Comparison of ENCODE assay signal across 20 mouse cellular contexts in genomic region chr9:79814592-79814991, GRCm38 (mm10). TPM values are rescaled to one million over a fixed set of nuclear protein-coding genes. Genes with fewer than 3 reads are reported as not detected.
DNase-seq lines count a peak whose midpoint lies in the region; ATAC-seq and TF ChIP-seq lines count a peak whose summit lies in the region.
"Had no signal": no experiment of that assay in that cellular context is flagged by ENCODE, and none has a peak within 500 bp of the region (broad histone marks: within the 10 kb centered on the region; RNA-seq: fewer than 3 reads in every experiment).

No protein-coding gene starts in this region.

- DNase-seq in frontal cortex, postnatal 10 days (ENCODE audit: low spot score in 2 of 2), result no peak
- DNase-seq in brain, adult 2 months (ENCODE audit: low read depth, low spot score), result peak; percentile 5
- peak; percentile 6 for DNase-seq in brain, embryonic 14.5 days (ENCODE audit: low read depth)
- DNase-seq in cerebellum, postnatal 25 days, result no peak
- DNase-seq in spleen, postnatal 14 days (ENCODE audit: low spot score in 2 of 2), result no peak
- DNase-seq: adrenal gland, adult 2 months; adrenal gland, postnatal 14 days; cerebellum, adult 18-20 months; cerebellum, adult 9-10 months; cerebellum, postnatal 14 days; gastrocnemius, adult 2 months; gastrocnemius, postnatal 25 days; heart, adult 18-20 months; heart, postnatal 10 days; heart, postnatal 36 days had no signal

- 0 out of 2 replicates have a peak, but pooled peaks have one; percentile 9 for ATAC-seq in frontal cortex, adult (ENCODE audit: low TSS enrichment)
- ATAC-seq: CD4-positive, CD25-positive, alpha-beta regulatory T cell, adult 4 months; forebrain, embryonic 13.5 days; hindbrain, embryonic 16.5 days; intestine, embryonic 15.5 days had no signal

- no peak for TF ChIP-seq CTCF in brain, embryonic 14.5 days (IDR thresholded peaks at IDR 0.05; ENCODE audit: borderline replicate concordance, extremely low read depth, insufficient read depth, insufficient read length)

- no peak for TF ChIP-seq POLR2A in brain, embryonic 14.5 days (IDR thresholded peaks at IDR 0.05; ENCODE audit: borderline replicate concordance, extremely low read depth, insufficient read depth, insufficient read length, poor library complexity, severe bottlenecking)

RNA-seq across cellular contexts. Expression of gene Tmem30a, which starts 21.3 kb away (rescaled TPM):
- 35.0 and 53.3 TPM in 2 replicates for polyA plus RNA-seq in brain, embryonic 14.5 days (2012; rRNA removed)

RNA-seq across cellular contexts. Expression of gene Cox7a2, which starts 54.9 kb away (rescaled TPM):
- 446 and 566 TPM in 2 replicates for polyA plus RNA-seq in brain, embryonic 14.5 days (2012; rRNA removed)

Comparison
In these comparisons a context has a peak if more than half of its experiments do, and no peak if none do; other contexts are left out.
1. DNase-seq: peak in brain, adult 2 months (single experiment) and brain, embryonic 14.5 days (single experiment); none in frontal cortex, postnatal 10 days (0 of 2), cerebellum, postnatal 25 days (0 of 2) and spleen, postnatal 14 days (0 of 2).